Mouse (Mus musculus): ENCODE measurements at regions not wholly inside any gene's neighbourhood (a gene's known extent, or its start where the extent isn't known, plus 50 kb on each side); places are given as distances from the start of the nearest gene placed in this dataset.
A peak's percentile ranks its signal among the peaks of the same experiment; 100 is the strongest.

- ATAC-seq = peak; percentile 83
Observed at GRCm38 (mm10) chr1:61135597-61136545, 158.1 kb downstream of the Icos start.

- no peak for ATAC-seq
Observed at GRCm38 (mm10) chr1:61137210-61137885, 159.6 kb downstream of the Icos start.

GRCm38 (mm10) chr1:61137954-61138353, 160.2 kb downstream of the Icos start:
- ATAC-seq = no peak

- ATAC-seq = peak; percentile 56
Observed at GRCm38 (mm10) chr1:61139291-61139983, 161.7 kb downstream of the Icos start.

- no peak for ATAC-seq
Observed at GRCm38 (mm10) chr1:61139984-61140648, 162.4 kb downstream of the Icos start.

GRCm38 (mm10) chr1:61140870-61141591, 163.3 kb downstream of the Icos start:
- ATAC-seq = no peak

GRCm38 (mm10) chr1:61141592-61141930, 163.8 kb downstream of the Icos start:
- ATAC-seq = no peak

- ATAC-seq = no peak
Observed at GRCm38 (mm10) chr1:61141952-61142351, 164.2 kb downstream of the Icos start.

GRCm38 (mm10) chr1:61143030-61143753, 165.5 kb downstream of the Icos start:
- no peak for ATAC-seq

GRCm38 (mm10) chr1:61143754-61144066, 166.0 kb downstream of the Icos start:
- no peak for ATAC-seq

- ATAC-seq = no peak
Observed at GRCm38 (mm10) chr1:61145013-61145412, 167.3 kb downstream of the Icos start.

- no peak for ATAC-seq
Observed at GRCm38 (mm10) chr1:61145572-61145971, 167.8 kb downstream of the Icos start.

- ATAC-seq = no peak
Observed at GRCm38 (mm10) chr1:61146222-61146723, 168.5 kb downstream of the Icos start.

- ATAC-seq = no peak
Observed at GRCm38 (mm10) chr1:61151742-61152141, 174.0 kb downstream of the Icos start.

- ATAC-seq = no peak
Observed at GRCm38 (mm10) chr1:61152157-61152556, 174.4 kb downstream of the Icos start.

- no peak for ATAC-seq
Observed at GRCm38 (mm10) chr1:61154216-61154615, 176.5 kb downstream of the Icos start.

- ATAC-seq = no peak
Observed at GRCm38 (mm10) chr1:61157271-61157670, 179.5 kb downstream of the Icos start.

GRCm38 (mm10) chr1:61160505-61160904, 182.8 kb downstream of the Icos start:
- no peak for ATAC-seq

- no peak for ATAC-seq
Observed at GRCm38 (mm10) chr1:61164271-61164670, 186.5 kb downstream of the Icos start.

- ATAC-seq = no peak
Observed at GRCm38 (mm10) chr1:61171941-61172340, 194.2 kb downstream of the Icos start.

- ATAC-seq = no peak
Observed at GRCm38 (mm10) chr1:61172946-61173345, 195.2 kb downstream of the Icos start.
